Mouse (Mus musculus) heart, postnatal 0 days (tissue): ENCODE measurements at regions not wholly inside any gene's neighbourhood (a gene's known extent, or its start where the extent isn't known, plus 50 kb on each side); places are given as distances from the start of the nearest gene placed in this dataset.
A peak's percentile ranks its signal among the peaks of the same experiment; 100 is the strongest.

Source experiments
- ATAC-seq: fragments of 200-750 bp; cut with Nextera tagmentation; 2 replicates; pipeline ENCODE4 v1.8.0; 2017; ENCODE audit warnings: low read depth, moderate number of reproducible peaks, moderate library complexity; ENCODE audit not compliant: insufficient read depth
- DNase-seq: peaks from one replicate; pipeline ENCODE4 v3.0.0-alpha.2; 2016; ENCODE audit warnings: low spot score
- H3K27ac ChIP-seq: fragments of 300-500 bp; sonication (generic); 2 replicates; pipeline ENCODE4 v1.5.1; 2014; ENCODE audit warnings: low read depth, mild to moderate bottlenecking
- H3K27me3 ChIP-seq: fragments of 300-500 bp; sonication (generic); 2 replicates; pipeline ENCODE4 v1.6.1; 2014; ENCODE audit warnings: low read length, mixed read lengths; ENCODE audit not compliant: control insufficient read depth, insufficient read depth
- H3K36me3 ChIP-seq: fragments of 300-500 bp; sonication (generic); replicated peaks from 2 replicates; pipeline ENCODE4 v1.6.1; 2014; ENCODE audit warnings: low read length, mixed read lengths; ENCODE audit not compliant: control insufficient read depth, insufficient read depth
- H3K4me1 ChIP-seq: fragments of 300-500 bp; sonication (generic); 2 replicates; pipeline ENCODE4 v1.6.1; 2014; ENCODE audit warnings: antibody characterized with exemption; ENCODE audit not compliant: control insufficient read depth, insufficient read depth
- H3K4me2 ChIP-seq: fragments of 300-500 bp; sonication (generic); 2 replicates; pipeline ENCODE4 v1.6.1; 2014; ENCODE audit warnings: low read depth, mild to moderate bottlenecking, low read length, moderate library complexity
- H3K4me3 ChIP-seq: fragments of 300-500 bp; sonication (generic); 2 replicates; pipeline ENCODE4 v1.5.1; 2014; ENCODE audit warnings: low read depth, low read length
- H3K9ac ChIP-seq: fragments of 300-500 bp; sonication (generic); replicated peaks from 2 replicates; pipeline ENCODE4 v1.6.1; 2014; ENCODE audit warnings: low read depth, low read length, mixed read lengths
- H3K9me3 ChIP-seq: fragments of 300-500 bp; sonication (generic); replicated peaks from 2 replicates; pipeline ENCODE4 v1.6.1; 2016; ENCODE audit warnings: low read length; ENCODE audit not compliant: control insufficient read depth
- CTCF ChIP-seq: IDR thresholded peaks from 2 replicates; pipeline ENCODE4 v1.5.1; 2016; ENCODE audit warnings: antibody characterized with exemption, control low read depth, low read depth
- EP300 ChIP-seq: IDR thresholded peaks from 2 replicates; pipeline ENCODE4 v1.6.1; 2016; ENCODE audit warnings: antibody characterized with exemption, low read depth
- WGBS: fragments of 180-500 bp; shearing (Covaris S2); extraction: QIAGEN DNeasy Blood & Tissue Kit; methylation state at CpG from one replicate; pipeline ENCODE4 v1.1.7; 2014; 5-methylcytosine and 5-hydroxymethylcytosine counted together

DNA sequence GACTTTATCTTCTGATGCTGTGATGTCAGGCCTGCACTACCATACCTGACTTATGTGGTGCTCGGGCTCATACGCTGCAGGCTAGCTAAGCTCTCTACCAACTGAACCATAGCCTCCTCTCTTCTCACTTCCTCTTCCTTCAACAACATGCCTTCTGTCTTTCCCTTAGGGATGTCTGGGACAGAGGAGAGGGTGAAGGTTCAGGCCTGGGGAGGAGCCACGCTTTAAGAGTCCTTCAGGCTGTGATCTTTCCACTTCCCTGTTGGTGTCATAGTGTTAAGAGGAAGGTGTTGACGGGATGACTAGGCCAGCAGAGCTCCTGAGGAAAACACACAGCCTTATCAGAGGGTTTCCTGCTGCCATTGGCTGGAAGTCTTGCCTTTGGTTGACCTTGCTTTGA is 188.8 kb upstream of the Jade1 start:
- Histone ChIP-seq H3K27me3 (no peaks in the 10 kb centered on the region), H3K9me3 (no peaks in the 10 kb centered on the region), H3K4me3 (no peak overlapping the region), H3K4me2 (no peak overlapping the region), H3K4me1 (peaks cover 47% of the 10 kb centered on the region), H3K27ac (peak overlapping the region; percentile 73), H3K9ac (no peak overlapping the region), H3K36me3 (no peaks in the 10 kb centered on the region)
- DNase-seq (peak; percentile 69), ATAC-seq (peak; percentile 78)
- TF ChIP-seq EP300, result no peak
- 27% methylated on average over 4 of the region's 4 CpGs for WGBS

DNA sequence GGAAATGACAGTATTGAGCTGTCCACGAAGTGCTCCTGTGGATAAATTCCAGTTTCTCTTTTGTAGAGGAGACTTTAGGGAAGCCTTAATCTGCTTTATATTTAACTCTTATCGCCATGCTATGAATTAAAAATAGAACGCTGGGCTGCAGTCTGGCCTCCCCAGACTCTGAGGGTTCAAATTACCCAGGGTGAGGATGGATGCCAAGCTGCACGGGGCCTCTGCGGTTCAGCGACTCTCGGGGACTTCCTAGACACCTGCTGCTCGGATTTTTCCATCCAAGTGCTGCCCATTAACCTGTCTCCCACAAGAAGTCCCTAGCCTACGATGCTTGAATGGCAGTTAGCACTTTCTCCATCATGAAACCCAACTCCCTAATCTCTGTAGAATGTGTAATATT is 189.3 kb upstream of the Jade1 start:
- DNase-seq (peak; percentile 63), ATAC-seq (peak; percentile 66)

DNA sequence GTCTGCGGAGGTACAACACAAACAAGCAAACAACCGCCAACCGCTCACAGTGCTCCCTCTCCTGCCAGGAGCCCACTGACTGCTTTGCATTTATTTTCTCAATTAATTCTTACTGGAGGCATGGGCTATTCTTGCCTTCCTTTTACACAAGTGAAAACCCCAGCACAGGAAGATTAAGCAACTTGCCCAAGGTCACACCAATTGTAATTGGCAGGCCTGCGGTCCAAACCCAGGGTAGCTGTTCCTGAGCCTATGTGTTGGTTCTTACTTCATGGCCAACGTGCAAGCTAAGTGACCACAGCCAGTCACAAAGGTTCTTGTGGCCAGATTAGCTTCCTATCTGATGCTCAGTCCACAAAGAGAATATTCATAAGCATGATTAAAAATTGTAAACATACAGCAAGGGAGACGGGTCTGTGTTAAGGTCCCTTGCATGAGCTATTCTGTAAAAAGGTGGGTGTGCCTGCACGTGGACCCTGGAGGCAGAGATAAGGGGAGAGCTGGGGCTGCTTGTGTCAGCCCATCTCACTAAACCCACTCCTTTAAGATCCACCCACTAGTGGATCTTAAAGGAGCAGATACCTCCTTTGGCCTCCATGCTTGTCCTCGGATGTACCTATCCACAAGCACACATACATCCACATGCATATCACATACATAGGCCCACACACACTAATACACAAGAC is 190.2 kb upstream of the Jade1 start:
- no peaks in the 10 kb centered on the region for H3K36me3 ChIP-seq
- H3K4me1 ChIP-seq, result peaks cover 51% of the 10 kb centered on the region
- no peaks in the 10 kb centered on the region for H3K9me3 ChIP-seq
- H3K27ac ChIP-seq, result peak overlapping the region; percentile 73
- ATAC-seq (no peak), DNase-seq (no peak)
- no peak overlapping the region for H3K4me2 ChIP-seq
- no peak overlapping the region for H3K9ac ChIP-seq
- H3K27me3 ChIP-seq, result no peaks in the 10 kb centered on the region
- no peak overlapping the region for H3K4me3 ChIP-seq
- 60% methylated on average over 8 of the region's 8 CpGs for WGBS
- TF ChIP-seq EP300 (no peak), CTCF (no peak)

More for the DNA sequence above, 189.3 kb upstream of the Jade1 start:
- no peaks in the 10 kb centered on the region for H3K27me3 ChIP-seq
- H3K27ac ChIP-seq, result peak overlapping the region; percentile 73
- H3K4me1 ChIP-seq, result peaks cover 47% of the 10 kb centered on the region
- H3K9me3 ChIP-seq, result no peaks in the 10 kb centered on the region
- H3K4me2 ChIP-seq, result peak overlapping the region; percentile 23; the same call in 1 of the 2 replicates
- H3K4me3 ChIP-seq, result no peak overlapping the region
- 14% methylated on average over 9 of the region's 9 CpGs for WGBS
- no peaks in the 10 kb centered on the region for H3K36me3 ChIP-seq
- H3K9ac ChIP-seq, result no peak overlapping the region
- TF ChIP-seq EP300 (no peak), CTCF (no peak)

DNA sequence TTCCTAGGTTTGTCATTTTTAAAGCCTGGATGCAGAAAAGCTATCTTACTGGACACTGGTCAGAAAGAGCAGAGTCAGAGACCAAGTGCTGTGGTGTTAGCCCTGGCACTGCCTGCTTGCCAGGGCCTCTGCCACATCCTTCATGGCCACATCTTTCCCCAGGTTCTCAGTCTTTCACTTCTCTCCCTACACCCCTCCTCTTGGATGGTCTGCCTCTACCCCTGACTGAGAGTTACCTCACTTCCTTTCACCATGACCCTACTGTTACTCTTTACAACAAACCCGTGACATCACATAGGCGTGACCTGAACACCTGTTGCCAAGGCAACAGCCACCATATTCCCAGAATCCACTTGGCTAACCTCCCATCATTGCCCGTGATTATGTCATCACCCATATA is 191.6 kb upstream of the Jade1 start:
- no peaks in the 10 kb centered on the region for H3K27me3 ChIP-seq
- DNase-seq, result no peak
- WGBS, result 85% methylated on average over 3 of the region's 3 CpGs

GRCm38 (mm10) chr3:41360231-41360630 is 195.3 kb upstream of the Jade1 start:
- H3K27ac ChIP-seq, result peak overlapping the region; percentile 46; the same call in 1 of the 2 replicates
- 18% methylated on average over 5 of the region's 5 CpGs for WGBS
- no peaks in the 10 kb centered on the region for H3K27me3 ChIP-seq
- ATAC-seq, result peak; percentile 87
- TF ChIP-seq CTCF, result no peak
- TF ChIP-seq EP300, result no peak
- H3K4me3 ChIP-seq, result no peak overlapping the region
- no peaks in the 10 kb centered on the region for H3K9me3 ChIP-seq
- no peak overlapping the region for H3K9ac ChIP-seq
- H3K4me2 ChIP-seq, result no peak overlapping the region
- H3K36me3 ChIP-seq, result no peaks in the 10 kb centered on the region
- H3K4me1 ChIP-seq, result peaks cover 23% of the 10 kb centered on the region
- peak; percentile 72 for DNase-seq

More for the DNA sequence above, 191.6 kb upstream of the Jade1 start:
- ATAC-seq, result no peak
- H3K9me3 ChIP-seq, result no peaks in the 10 kb centered on the region
- TF ChIP-seq EP300 (no peak), CTCF (no peak)
- H3K9ac ChIP-seq, result no peak overlapping the region
- no peak overlapping the region for H3K4me3 ChIP-seq
- no peaks in the 10 kb centered on the region for H3K36me3 ChIP-seq
- no peak overlapping the region for H3K4me2 ChIP-seq
- peaks cover 56% of the 10 kb centered on the region for H3K4me1 ChIP-seq
- no peak overlapping the region for H3K27ac ChIP-seq

GRCm38 (mm10) chr3:41359458-41359857 is 196.1 kb upstream of the Jade1 start:
- Histone ChIP-seq H3K27ac (no peak overlapping the region), H3K9ac (no peak overlapping the region), H3K9me3 (no peaks in the 10 kb centered on the region), H3K27me3 (no peaks in the 10 kb centered on the region), H3K4me1 (peaks cover 15% of the 10 kb centered on the region), H3K4me2 (no peak overlapping the region), H3K36me3 (no peaks in the 10 kb centered on the region), H3K4me3 (no peak overlapping the region)
- DNase-seq, result no peak
- no peak; the same call in 1 of the 2 replicates for ATAC-seq
- 24% methylated on average over 4 of the region's 4 CpGs for WGBS
- TF ChIP-seq EP300 (no peak), CTCF (no peak)
